Mouse (Mus musculus): ENCODE measurements at regions not wholly inside any gene's neighbourhood (a gene's known extent, or its start where the extent isn't known, plus 50 kb on each side); places are given as distances from the start of the nearest gene placed in this dataset.

DNA sequence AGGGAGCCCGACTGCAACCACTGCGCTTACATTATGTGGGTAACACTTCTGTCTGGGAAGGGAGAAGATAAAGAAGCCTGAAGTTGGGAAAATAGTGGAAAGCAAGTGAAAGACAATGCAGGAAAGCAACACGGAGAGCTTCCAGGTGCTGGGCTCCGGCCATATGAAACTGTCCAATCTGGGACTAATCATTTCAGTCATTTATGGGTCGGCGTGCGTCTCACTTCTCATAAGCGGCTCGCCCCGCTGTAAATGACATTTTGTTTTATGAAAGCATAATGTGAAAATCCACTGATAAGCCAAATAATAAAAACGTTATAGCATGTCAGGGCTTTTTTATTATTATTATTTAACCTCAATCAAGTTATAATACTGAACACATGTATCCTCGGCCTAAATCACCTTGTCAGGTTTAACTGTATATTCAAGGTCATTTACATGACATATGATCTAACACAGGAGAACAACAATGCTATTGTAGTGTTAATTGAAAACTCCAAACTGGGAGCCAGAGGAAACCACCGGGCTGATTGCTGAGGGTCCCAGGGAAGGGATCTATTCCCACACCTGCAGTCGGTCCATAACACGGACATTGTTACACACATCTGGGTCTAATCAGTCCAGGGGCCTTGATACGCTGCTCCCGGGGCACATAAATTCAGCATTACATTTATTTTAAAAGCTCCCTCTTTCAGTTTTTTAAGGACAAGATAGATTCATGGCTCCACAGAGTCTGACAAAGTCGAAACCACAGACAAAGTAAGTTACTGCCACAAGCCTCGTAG lies 332.4 kb downstream of the Etnk1 start:
- WGBS = 87% methylated on average over 19 of the region's 19 CpGs
- Histone ChIP-seq H3K4me3 (ENCODE audit: low read depth, low read length) (no peak overlapping the region), H3K9me3 (ENCODE audit: control insufficient read depth, low read length) (no peaks in the 10 kb centered on the region), H3K27me3 (ENCODE audit: control insufficient read depth, insufficient read depth, low read length) (no peaks in the 10 kb centered on the region), H3K9ac (ENCODE audit: low read length) (no peak overlapping the region), H3K36me3 (ENCODE audit: control insufficient read depth, insufficient read depth, low read length) (no peaks in the 10 kb centered on the region), H3K27ac (ENCODE audit: low read depth, low read length) (no peak overlapping the region), H3K4me2 (no peak overlapping the region), H3K4me1 (ENCODE audit: control insufficient read depth, insufficient read depth, low read length) (no peaks in the 10 kb centered on the region)
- DNase-seq (ENCODE audit: low spot score, missing footprints) (no peak), ATAC-seq (ENCODE audit: low FRiP score) (no peak)

DNA sequence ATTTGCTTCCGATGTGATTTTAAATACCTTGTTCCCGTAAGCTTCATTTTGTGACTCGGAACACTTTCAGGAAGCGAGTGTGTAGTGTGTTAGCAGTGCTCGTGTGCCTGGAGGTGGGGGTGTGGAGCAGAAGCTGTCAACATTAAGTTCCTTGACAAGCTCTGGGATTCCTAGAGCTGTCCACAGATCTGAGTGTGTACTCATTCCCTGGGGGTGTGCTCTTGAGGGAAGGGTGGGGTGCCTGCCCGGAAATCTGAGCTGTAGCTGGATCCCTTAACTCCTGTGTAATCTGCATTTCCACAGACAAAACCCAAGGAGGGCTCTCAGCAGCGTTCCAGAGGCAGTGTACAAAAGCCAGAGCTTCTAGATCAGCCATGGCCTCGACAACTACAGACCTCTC lies 335.8 kb downstream of the Etnk1 start:
- Histone ChIP-seq H3K4me3 (ENCODE audit: low read depth, low read length) (no peak overlapping the region), H3K27ac (ENCODE audit: low read depth, low read length) (no peak overlapping the region), H3K9ac (ENCODE audit: low read length) (no peak overlapping the region), H3K36me3 (ENCODE audit: control insufficient read depth, insufficient read depth, low read length) (no peaks in the 10 kb centered on the region), H3K9me3 (ENCODE audit: control insufficient read depth, low read length) (no peaks in the 10 kb centered on the region), H3K27me3 (ENCODE audit: control insufficient read depth, insufficient read depth, low read length) (no peaks in the 10 kb centered on the region), H3K4me2 (no peak overlapping the region), H3K4me1 (ENCODE audit: control insufficient read depth, insufficient read depth, low read length) (no peaks in the 10 kb centered on the region)
- ATAC-seq (ENCODE audit: low FRiP score) = no peak
- WGBS = 85% methylated on average over 8 of the region's 8 CpGs
- DNase-seq (ENCODE audit: low spot score, missing footprints) = no peak

- DNase-seq (ENCODE audit: low spot score, missing footprints) (no peak), ATAC-seq (ENCODE audit: low FRiP score) (no peak)
- Histone ChIP-seq H3K27me3 (ENCODE audit: control insufficient read depth, insufficient read depth, low read length) (no peaks in the 10 kb centered on the region), H3K4me3 (ENCODE audit: low read depth, low read length) (no peak overlapping the region), H3K36me3 (ENCODE audit: control insufficient read depth, insufficient read depth, low read length) (no peaks in the 10 kb centered on the region), H3K4me2 (no peak overlapping the region), H3K4me1 (ENCODE audit: control insufficient read depth, insufficient read depth, low read length) (no peaks in the 10 kb centered on the region), H3K27ac (ENCODE audit: low read depth, low read length) (no peak overlapping the region), H3K9me3 (ENCODE audit: control insufficient read depth, low read length) (no peaks in the 10 kb centered on the region), H3K9ac (ENCODE audit: low read length) (no peak overlapping the region)
- WGBS = 90% methylated on average over 4 of the region's 4 CpGs
These were observed 336.9 kb downstream of the Etnk1 start for GRCm38 (mm10) chr6:143503953-143504352.

- H3K9me3 ChIP-seq (ENCODE audit: control insufficient read depth, low read length) = no peaks in the 10 kb centered on the region
- H3K36me3 ChIP-seq (ENCODE audit: control insufficient read depth, insufficient read depth, low read length) = no peaks in the 10 kb centered on the region
- no peak for ATAC-seq (ENCODE audit: low FRiP score)
- no peak overlapping the region for H3K9ac ChIP-seq (ENCODE audit: low read length)
- 90% methylated on average over 5 of the region's 5 CpGs for WGBS
- H3K4me1 ChIP-seq (ENCODE audit: control insufficient read depth, insufficient read depth, low read length) = no peaks in the 10 kb centered on the region
- no peak overlapping the region for H3K4me2 ChIP-seq
- H3K27ac ChIP-seq (ENCODE audit: low read depth, low read length) = no peak overlapping the region
- H3K4me3 ChIP-seq (ENCODE audit: low read depth, low read length) = no peak overlapping the region
- no peaks in the 10 kb centered on the region for H3K27me3 ChIP-seq (ENCODE audit: control insufficient read depth, insufficient read depth, low read length)
- no peak for DNase-seq (ENCODE audit: low spot score, missing footprints)
These were observed 346.4 kb downstream of the Etnk1 start for GRCm38 (mm10) chr6:143513459-143513858.

DNA sequence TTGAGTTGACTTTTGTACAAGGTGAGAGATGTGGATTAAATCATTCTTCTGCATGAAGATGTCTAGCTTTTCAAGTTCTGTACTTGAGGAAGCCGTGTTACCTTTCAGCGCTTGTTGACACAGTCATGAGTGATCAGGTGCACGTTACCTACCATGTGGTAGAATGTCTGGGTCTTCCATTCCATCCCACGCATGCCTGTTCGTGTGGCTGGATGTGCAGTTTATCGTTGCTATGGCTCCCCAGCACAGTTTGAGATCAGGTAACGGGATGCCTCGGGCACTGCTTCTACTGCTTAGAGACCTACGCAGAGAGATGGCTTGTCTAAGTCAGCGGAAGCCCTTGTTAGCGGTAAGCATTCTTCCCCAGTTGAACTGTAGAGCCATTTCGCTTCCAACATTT lies 348.1 kb downstream of the Etnk1 start:
- H3K4me3 ChIP-seq (ENCODE audit: low read depth, low read length) = no peak overlapping the region
- no peaks in the 10 kb centered on the region for H3K36me3 ChIP-seq (ENCODE audit: control insufficient read depth, insufficient read depth, low read length)
- DNase-seq (ENCODE audit: low spot score, missing footprints) (no peak), ATAC-seq (ENCODE audit: low FRiP score) (no peak)
- H3K4me1 ChIP-seq (ENCODE audit: control insufficient read depth, insufficient read depth, low read length) = no peaks in the 10 kb centered on the region
- H3K9me3 ChIP-seq (ENCODE audit: control insufficient read depth, low read length) = no peaks in the 10 kb centered on the region
- 94% methylated on average over 12 of the region's 12 CpGs for WGBS
- no peaks in the 10 kb centered on the region for H3K27me3 ChIP-seq (ENCODE audit: control insufficient read depth, insufficient read depth, low read length)
- no peak overlapping the region for H3K27ac ChIP-seq (ENCODE audit: low read depth, low read length)
- H3K9ac ChIP-seq (ENCODE audit: low read length) = no peak overlapping the region
- no peak overlapping the region for H3K4me2 ChIP-seq

- H3K4me1 ChIP-seq (ENCODE audit: control insufficient read depth, insufficient read depth, low read length) = no peaks in the 10 kb centered on the region
- 76% methylated on average over 1 of the region's 1 CpGs for WGBS
- no peaks in the 10 kb centered on the region for H3K27me3 ChIP-seq (ENCODE audit: control insufficient read depth, insufficient read depth, low read length)
- H3K9ac ChIP-seq (ENCODE audit: low read length) = no peak overlapping the region
- H3K9me3 ChIP-seq (ENCODE audit: control insufficient read depth, low read length) = no peaks in the 10 kb centered on the region
- H3K4me3 ChIP-seq (ENCODE audit: low read depth, low read length) = no peak overlapping the region
- no peak overlapping the region for H3K27ac ChIP-seq (ENCODE audit: low read depth, low read length)
- no peak for DNase-seq (ENCODE audit: low spot score, missing footprints)
- H3K4me2 ChIP-seq = no peak overlapping the region
- no peak for ATAC-seq (ENCODE audit: low FRiP score)
- no peaks in the 10 kb centered on the region for H3K36me3 ChIP-seq (ENCODE audit: control insufficient read depth, insufficient read depth, low read length)
These were observed 349.7 kb downstream of the Etnk1 start for GRCm38 (mm10) chr6:143516746-143517145.

DNA sequence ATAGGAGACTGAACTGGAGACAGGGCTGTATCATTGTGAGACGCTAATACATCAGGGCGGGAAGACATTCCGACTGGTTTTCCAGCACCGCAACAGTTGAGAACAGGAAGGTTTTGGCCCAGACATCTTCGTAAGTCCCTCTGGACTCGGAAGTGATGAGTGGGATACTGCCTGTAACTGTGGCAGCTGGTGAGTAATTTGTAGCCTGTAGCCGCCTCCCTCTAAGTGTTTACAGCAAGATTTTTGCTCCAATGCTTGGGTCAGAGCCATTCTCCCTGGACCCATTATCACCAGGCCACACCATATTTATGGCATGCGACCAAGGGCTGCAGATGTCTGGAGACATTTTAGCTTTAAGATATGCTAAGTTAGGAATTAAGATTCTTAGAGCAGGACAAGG lies 351.5 kb downstream of the Etnk1 start:
- Histone ChIP-seq H3K27me3 (ENCODE audit: control insufficient read depth, insufficient read depth, low read length) (no peaks in the 10 kb centered on the region), H3K4me3 (ENCODE audit: low read depth, low read length) (no peak overlapping the region), H3K4me2 (no peak overlapping the region), H3K36me3 (ENCODE audit: control insufficient read depth, insufficient read depth, low read length) (no peaks in the 10 kb centered on the region), H3K9me3 (ENCODE audit: control insufficient read depth, low read length) (no peaks in the 10 kb centered on the region), H3K9ac (ENCODE audit: low read length) (no peak overlapping the region), H3K4me1 (ENCODE audit: control insufficient read depth, insufficient read depth, low read length) (no peaks in the 10 kb centered on the region), H3K27ac (ENCODE audit: low read depth, low read length) (no peak overlapping the region)
- ATAC-seq (ENCODE audit: low FRiP score) = no peak
- no peak for DNase-seq (ENCODE audit: low spot score, missing footprints)
- 95% methylated on average over 8 of the region's 8 CpGs for WGBS

- no peaks in the 10 kb centered on the region for H3K9me3 ChIP-seq (ENCODE audit: control insufficient read depth, low read length)
- 91% methylated on average over 5 of the region's 5 CpGs for WGBS
- no peak overlapping the region for H3K27ac ChIP-seq (ENCODE audit: low read depth, low read length)
- H3K9ac ChIP-seq (ENCODE audit: low read length) = no peak overlapping the region
- no peak overlapping the region for H3K4me2 ChIP-seq
- no peaks in the 10 kb centered on the region for H3K36me3 ChIP-seq (ENCODE audit: control insufficient read depth, insufficient read depth, low read length)
- H3K4me3 ChIP-seq (ENCODE audit: low read depth, low read length) = no peak overlapping the region
- DNase-seq (ENCODE audit: low spot score, missing footprints) = no peak
- no peaks in the 10 kb centered on the region for H3K4me1 ChIP-seq (ENCODE audit: control insufficient read depth, insufficient read depth, low read length)
- H3K27me3 ChIP-seq (ENCODE audit: control insufficient read depth, insufficient read depth, low read length) = no peaks in the 10 kb centered on the region
- no peak for ATAC-seq (ENCODE audit: low FRiP score)
These were observed 352.6 kb downstream of the Etnk1 start for GRCm38 (mm10) chr6:143519668-143520067.

DNA sequence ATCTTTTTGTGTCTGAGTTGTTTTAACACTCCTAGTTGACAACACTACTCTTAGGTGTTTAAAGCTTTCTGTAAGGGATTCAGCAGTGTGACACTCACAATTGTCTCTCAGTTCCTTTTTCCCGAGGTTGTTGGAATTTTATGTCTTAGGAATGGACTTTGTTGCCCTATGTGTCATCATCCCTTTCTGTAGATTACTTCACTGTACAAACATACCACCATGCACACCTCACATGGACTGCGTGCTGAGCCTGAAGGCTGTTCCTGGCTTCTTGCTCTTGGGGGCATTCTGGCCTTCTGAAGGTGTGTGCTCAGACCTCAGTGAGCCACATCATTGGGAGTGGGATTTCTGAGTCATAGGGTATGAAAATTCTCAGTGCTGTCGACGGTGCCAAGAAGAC lies 358.1 kb downstream of the Etnk1 start:
- ATAC-seq (ENCODE audit: low FRiP score) (no peak), DNase-seq (ENCODE audit: low spot score, missing footprints) (no peak)
- 87% methylated on average over 4 of the region's 4 CpGs for WGBS
- H3K4me2 ChIP-seq = no peak overlapping the region
- H3K27ac ChIP-seq (ENCODE audit: low read depth, low read length) = no peak overlapping the region
- H3K9me3 ChIP-seq (ENCODE audit: control insufficient read depth, low read length) = no peaks in the 10 kb centered on the region
- no peaks in the 10 kb centered on the region for H3K36me3 ChIP-seq (ENCODE audit: control insufficient read depth, insufficient read depth, low read length)
- no peak overlapping the region for H3K4me3 ChIP-seq (ENCODE audit: low read depth, low read length)
- no peaks in the 10 kb centered on the region for H3K4me1 ChIP-seq (ENCODE audit: control insufficient read depth, insufficient read depth, low read length)
- H3K9ac ChIP-seq (ENCODE audit: low read length) = no peak overlapping the region
- H3K27me3 ChIP-seq (ENCODE audit: control insufficient read depth, insufficient read depth, low read length) = no peaks in the 10 kb centered on the region

Measured in midbrain, embryonic 11.5 days (tissue).